Mouse (Mus musculus) mouse embryonic stem cell (cell line): Measurements from ENCODE around the gene Ackr2.

Experiments
- in situ Hi-C, 2 experiments: fragments of 300-500 bp; cut with MboI; formaldehyde crosslinking; loops; 1 replicate in 1 of 2; 3 replicates in 1 of 2; pipeline ENCODE4 v1.14.3; 2019 to 2020; ENCODE audit warnings: low sequenced_read_pairs in 2 of 2, low pct_unique_long_range_greater_than_20kb in 1 of 2, mixed read lengths in 1 of 2; ENCODE audit not compliant: unreplicated experiment in 1 of 2

The Ackr2 gene

GRCm38 (mm10) chr9:121909635-121910034 lies 11.5 kb downstream of the Ackr2 start:
- in situ Hi-C loops: no loop called here

- in situ Hi-C loops: no loop called here
Observed at GRCm38 (mm10) chr9:121911196-121911595, 13.0 kb downstream of the Ackr2 start.

GRCm38 (mm10) chr9:121912786-121913185 lies 14.6 kb downstream of the Ackr2 start:
- in situ Hi-C loops: no loop called here

- in situ Hi-C loops: no loop called here
Observed at GRCm38 (mm10) chr9:121914226-121914757, 16.1 kb downstream of the Ackr2 start.

GRCm38 (mm10) chr9:121915056-121915455 lies 16.9 kb downstream of the Ackr2 start:
- in situ Hi-C loops: no loop called here

- in situ Hi-C loops: no loop called here
Observed at GRCm38 (mm10) chr9:121916102-121916501, 17.9 kb downstream of the Ackr2 start, which contains the start of gene Cyp8b1. TSS of gene Cyp8b1 (minus strand) at chr9:121916305.

GRCm38 (mm10) chr9:121919027-121919501 lies 20.9 kb downstream of the Ackr2 start:
- in situ Hi-C loops: no loop called here

- in situ Hi-C loops: no loop called here
Observed at GRCm38 (mm10) chr9:121923443-121923842, 25.3 kb downstream of the Ackr2 start.

- in situ Hi-C loops: no loop called here
Observed at GRCm38 (mm10) chr9:121923906-121924305, 25.8 kb downstream of the Ackr2 start.

- in situ Hi-C loops: no loop called here
Observed at GRCm38 (mm10) chr9:121924901-121925560, 26.9 kb downstream of the Ackr2 start.

- in situ Hi-C loops: no loop called here
Observed at GRCm38 (mm10) chr9:121925959-121926358, 27.8 kb downstream of the Ackr2 start.

GRCm38 (mm10) chr9:121926634-121927405 lies 28.7 kb downstream of the Ackr2 start:
- in situ Hi-C loops: no loop called here

GRCm38 (mm10) chr9:121927721-121928120 lies 29.6 kb downstream of the Ackr2 start:
- in situ Hi-C loops: no loop called here

- in situ Hi-C loops: no loop called here
Observed at GRCm38 (mm10) chr9:121928498-121928897, 30.3 kb downstream of the Ackr2 start.

GRCm38 (mm10) chr9:121934856-121935255 lies 36.7 kb downstream of the Ackr2 start:
- in situ Hi-C loops: no loop called here

GRCm38 (mm10) chr9:121936952-121937351 lies 38.8 kb downstream of the Ackr2 start:
- in situ Hi-C loops: no loop called here

- in situ Hi-C loops: no loop called here
Observed at GRCm38 (mm10) chr9:121937451-121937864, 39.3 kb downstream of the Ackr2 start.

- in situ Hi-C loops: no loop called here
Observed at GRCm38 (mm10) chr9:121937944-121938355, 39.8 kb downstream of the Ackr2 start.

GRCm38 (mm10) chr9:121943005-121943404 lies 44.9 kb downstream of the Ackr2 start:
- in situ Hi-C loops: no loop called here
